In genomic region chr4:134012858-134013528, GRCm38 (mm10) we compare ENCODE assay signal across 10 mouse cellular contexts. TPM values are rescaled to one million over a fixed set of nuclear protein-coding genes. Genes with fewer than 3 reads are reported as not detected.
DNase-seq lines count a peak whose midpoint lies in the region; ATAC-seq and TF ChIP-seq lines count a peak whose summit lies in the region.
"Had no signal": no experiment of that assay in that cellular context is flagged by ENCODE, and none has a peak within 500 bp of the region (broad histone marks: within the 10 kb centered on the region; RNA-seq: fewer than 3 reads in every experiment).

No protein-coding gene starts in this region.

- WGBS in hindbrain, embryonic 11.5 days = 49% methylated on average over 12 of the region's 12 CpGs
- WGBS in hindbrain, embryonic 13.5 days = 44% methylated on average over 12 of the region's 12 CpGs

- peak; percentile 59 for DNase-seq in hindbrain, embryonic 11.5 days (ENCODE audit: low spot score)
- DNase-seq in CH12.LX (ENCODE audit: extremely low read depth) = peak; percentile 35
- peak; percentile 59 for DNase-seq in embryo, embryonic 10.5 days (ENCODE audit: low spot score)
- no peak for DNase-seq in ovary, postnatal 10 days (ENCODE audit: low spot score)
- no peak for DNase-seq in cerebellum, adult 11-12 months

- TF ChIP-seq RAD21 in CH12.LX (IDR thresholded peaks at IDR 0.05; ENCODE audit: low read depth, low read length) = peak; percentile 65

- no peaks in the 10 kb centered on the region for H3K36me3 ChIP-seq in hindbrain, embryonic 11.5 days (ENCODE audit: control insufficient read depth, insufficient read depth, low read length)
- H3K36me3 ChIP-seq in hindbrain, embryonic 13.5 days = no peaks in the 10 kb centered on the region
- no peaks in the 10 kb centered on the region for H3K36me3 ChIP-seq in CH12.LX (replicated peaks in 1 of 2; ENCODE audit: control insufficient read depth in 1 of 2, insufficient read depth in 1 of 2, low read length in 1 of 2)

- H3K27ac ChIP-seq in hindbrain, embryonic 11.5 days (ENCODE audit: low read depth, low read length) = no peak overlapping the region
- H3K27ac ChIP-seq in hindbrain, embryonic 13.5 days = no peak overlapping the region
- no peak overlapping the region for H3K27ac ChIP-seq in CH12.LX (ENCODE audit: insufficient read depth, low read depth)

- H3K4me1 ChIP-seq in hindbrain, embryonic 11.5 days (replicated peaks; ENCODE audit: control insufficient read depth, insufficient read depth, low read length) = peaks cover 14% of the 10 kb centered on the region; the same call in 1 of the 2 replicates
- peaks cover 31% of the 10 kb centered on the region for H3K4me1 ChIP-seq in hindbrain, embryonic 13.5 days (replicated peaks)
- H3K4me1 ChIP-seq in CH12.LX (ENCODE audit: control insufficient read depth in 1 of 2, insufficient read depth in 2 of 2) = no peaks in the 10 kb centered on the region

- in situ Hi-C loops in CH12.LX (cut with MboI; ENCODE audit: low pct_ligation_motif_present, low pct_unique_long_range_greater_than_20kb, low sequenced_read_pairs) = loop anchor here (10.0 kb wide), 1 partner anchor 62 kb away; no protein-coding TSS in a partner anchor

- no peaks in the 10 kb centered on the region for H3K27me3 ChIP-seq in hindbrain, embryonic 11.5 days (ENCODE audit: control insufficient read depth, insufficient read depth, low read length)
- H3K27me3 ChIP-seq in hindbrain, embryonic 13.5 days = peaks cover 14% of the 10 kb centered on the region
- H3K27me3 ChIP-seq in CH12.LX (replicated peaks) = peaks cover 12% of the 10 kb centered on the region

- TF ChIP-seq EP300 in CH12.LX (IDR thresholded peaks at IDR 0.05; ENCODE audit: low read length) = no peak

- dilution Hi-C loops in CH12.LX (cut with MboI; ENCODE audit: extremely low pct_ligation_motif_present, extremely low pct_unique_long_range_greater_than_20kb, low sequenced_read_pairs) = no loop called here

- H3K79me2 ChIP-seq in CH12.LX (replicated peaks; ENCODE audit: control insufficient read depth, extremely low read depth, insufficient read depth, poor library complexity, severe bottlenecking) = no peaks in the 10 kb centered on the region

- no peak for TF ChIP-seq POLR2A in CH12.LX (IDR thresholded peaks at IDR 0.05; ENCODE audit: low read depth, low read length)

- H3K9ac ChIP-seq in hindbrain, embryonic 11.5 days (ENCODE audit: low read depth, low read length) = no peak overlapping the region
- no peak overlapping the region for H3K9ac ChIP-seq in hindbrain, embryonic 13.5 days
- no peak overlapping the region for H3K9ac ChIP-seq in CH12.LX (ENCODE audit: insufficient read depth, low read depth)

- ATAC-seq in hindbrain, embryonic 11.5 days (ENCODE audit: low FRiP score) = no peak
- ATAC-seq in hindbrain, embryonic 13.5 days (ENCODE audit: low FRiP score) = no peak
- ATAC-seq in megakaryocyte-erythroid progenitor cell, adult 5-6 weeks (replicated peaks; ENCODE audit: low FRiP score, low TSS enrichment, poor library complexity, severe bottlenecking) = peak; percentile 62; the same call in 1 of the 2 replicates
- ATAC-seq in cerebellum, adult (ENCODE audit: insufficient number of reproducible peaks, low FRiP score, low TSS enrichment) = no peak

- H3K4me3 ChIP-seq in hindbrain, embryonic 11.5 days (ENCODE audit: low read depth, low read length) = no peak overlapping the region
- H3K4me3 ChIP-seq in hindbrain, embryonic 13.5 days = no peak overlapping the region
- H3K4me3 ChIP-seq in CH12.LX (replicated peaks in 1 of 3; ENCODE audit: low read depth in 2 of 3, low read length in 2 of 3, poor library complexity in 1 of 3) = no peak overlapping the region
- H3K4me3 ChIP-seq: megakaryocyte, embryonic 14.5 days had no signal

- H3K4me2 ChIP-seq in hindbrain, embryonic 11.5 days (replicated peaks; ENCODE audit: low read depth, low read length) = no peak overlapping the region
- H3K4me2 ChIP-seq in hindbrain, embryonic 13.5 days = no peak overlapping the region
- peak overlapping the region; percentile 16; the same call in 1 of the 2 replicates for H3K4me2 ChIP-seq in CH12.LX (ENCODE audit: insufficient read depth, low read depth, poor library complexity, severe bottlenecking)

- peak in 1 of 2 experiments; percentile 81; a peak in 2 of 4 replicates for TF ChIP-seq CTCF in CH12.LX (conservative IDR thresholded peaks at IDR 0.05 in 1 of 2, IDR thresholded peaks at IDR 0.05 in 1 of 2; ENCODE audit: low read depth in 2 of 2, low read length in 2 of 2)

- no peaks in the 10 kb centered on the region for H3K9me3 ChIP-seq in hindbrain, embryonic 11.5 days (ENCODE audit: control insufficient read depth, low read length)
- no peaks in the 10 kb centered on the region for H3K9me3 ChIP-seq in hindbrain, embryonic 13.5 days
- H3K9me3 ChIP-seq in CH12.LX (replicated peaks; ENCODE audit: low read length) = peaks cover 8% of the 10 kb centered on the region
- H3K9me3 ChIP-seq: megakaryocyte, embryonic 14.5 days had no signal

TF ChIP-seq in CH12.LX, 34 proteins besides CTCF, POLR2A, EP300 and RAD21:
- TF ChIP-seq TCF12 (IDR thresholded peaks at IDR 0.05; ENCODE audit: low read depth, low read length) (no peak), SMC3 (IDR thresholded peaks at IDR 0.05; ENCODE audit: low read depth, low read length) (peak; percentile 85), RCOR1 (conservative IDR thresholded peaks at IDR 0.05; ENCODE audit: low read depth, low read length) (no peak), BHLHE40 (IDR thresholded peaks at IDR 0.05; ENCODE audit: low read depth, low read length) (no peak), IRF4 (IDR thresholded peaks at IDR 0.05; ENCODE audit: low read depth, low read length) (no peak), MAZ (IDR thresholded peaks at IDR 0.05; ENCODE audit: low read depth, low read length) (no peak), MXI1 (IDR thresholded peaks at IDR 0.05; ENCODE audit: low read depth, low read length) (no peak)
TF ChIP-seq in CH12.LX: peak in this region for 1.

RNA-seq across cellular contexts. Expression of gene Lin28a, which starts 5.6 kb away (rescaled TPM):
- 2.9 and 3.7 TPM in 2 replicates for polyA plus RNA-seq in hindbrain, embryonic 11.5 days (2014; fragmentation: Nextera tagmentation; extraction: Ambion mirVana)
- 0.17 and 0.31 TPM in 2 replicates for polyA plus RNA-seq in hindbrain, embryonic 13.5 days (2015; fragmentation: Nextera tagmentation; extraction: Ambion mirVana)
- total RNA-seq in CH12.LX (2012; rRNA removed) (0.04 and 0.08 TPM in 2 replicates), CH12.LX (2014; rRNA removed) (not detected in 2 replicates)
- polyA plus RNA-seq in CH12.LX (2012; ENCODE audit: insufficient read length, low read depth) = not detected in 2 replicates
- total RNA-seq in megakaryocyte-erythroid progenitor cell, adult 5-6 weeks (2014; fragmentation: Nextera tagmentation) = not detected in 2 replicates
- total RNA-seq in megakaryocyte-erythroid progenitor cell, adult 5-6 weeks (2017) = 0.23 TPM in 1 of 2 replicates, not detected in the other
- polyA plus RNA-seq: kidney, embryonic 16.5 days had no signal

RNA-seq across cellular contexts. Expression of gene Dhdds, which starts 12.3 kb away (rescaled TPM):
- 34.9 and 38.1 TPM in 2 replicates for polyA plus RNA-seq in hindbrain, embryonic 11.5 days (2014; fragmentation: Nextera tagmentation; extraction: Ambion mirVana)
- 43.4 and 44.0 TPM in 2 replicates for polyA plus RNA-seq in hindbrain, embryonic 13.5 days (2015; fragmentation: Nextera tagmentation; extraction: Ambion mirVana)
- 26.0 and 29.4 TPM in 2 replicates for total RNA-seq in CH12.LX (2012; rRNA removed)
- total RNA-seq in CH12.LX (2014; rRNA removed) = 12.9 TPM in 2 replicates
- 33.1 and 34.5 TPM in 2 replicates for polyA plus RNA-seq in CH12.LX (2012; ENCODE audit: insufficient read length, low read depth)
- total RNA-seq in megakaryocyte-erythroid progenitor cell, adult 5-6 weeks (2014; fragmentation: Nextera tagmentation) = 27.0 and 34.0 TPM in 2 replicates
- 10.6 and 26.2 TPM in 2 replicates for total RNA-seq in megakaryocyte-erythroid progenitor cell, adult 5-6 weeks (2017)

RNA-seq across cellular contexts. Expression of gene Zfp683, which starts 40.6 kb away (rescaled TPM):
- not detected in 2 replicates for polyA plus RNA-seq in hindbrain, embryonic 11.5 days (2014; fragmentation: Nextera tagmentation; extraction: Ambion mirVana)
- not detected in 2 replicates for polyA plus RNA-seq in hindbrain, embryonic 13.5 days (2015; fragmentation: Nextera tagmentation; extraction: Ambion mirVana)
- total RNA-seq in CH12.LX (2012; rRNA removed) (not detected in 2 replicates), CH12.LX (2014; rRNA removed) (not detected in 2 replicates)
- 0.16 TPM in 1 of 2 replicates, not detected in the other for polyA plus RNA-seq in CH12.LX (2012; ENCODE audit: insufficient read length, low read depth)
- total RNA-seq in megakaryocyte-erythroid progenitor cell, adult 5-6 weeks (2014; fragmentation: Nextera tagmentation) = not detected in 2 replicates
- total RNA-seq in megakaryocyte-erythroid progenitor cell, adult 5-6 weeks (2017) = not detected in 2 replicates
- polyA plus RNA-seq: kidney, embryonic 16.5 days had no signal

RNA-seq across cellular contexts. Expression of gene Hmgn2, which starts 44.5 kb away (rescaled TPM):
- 3,330 and 3,354 TPM in 2 replicates for polyA plus RNA-seq in hindbrain, embryonic 11.5 days (2014; fragmentation: Nextera tagmentation; extraction: Ambion mirVana)
- 1,402 and 1,435 TPM in 2 replicates for polyA plus RNA-seq in hindbrain, embryonic 13.5 days (2015; fragmentation: Nextera tagmentation; extraction: Ambion mirVana)
- total RNA-seq in CH12.LX (2012; rRNA removed) = 157 and 196 TPM in 2 replicates
- total RNA-seq in CH12.LX (2014; rRNA removed) = 161 and 168 TPM in 2 replicates
- 195 and 299 TPM in 2 replicates for polyA plus RNA-seq in CH12.LX (2012; ENCODE audit: insufficient read length, low read depth)
- 542 and 559 TPM in 2 replicates for total RNA-seq in megakaryocyte-erythroid progenitor cell, adult 5-6 weeks (2014; fragmentation: Nextera tagmentation)
- 268 and 336 TPM in 2 replicates for total RNA-seq in megakaryocyte-erythroid progenitor cell, adult 5-6 weeks (2017)

RNA-seq across cellular contexts. Expression of gene Crybg2, which starts 47.6 kb away (rescaled TPM):
- polyA plus RNA-seq in hindbrain, embryonic 11.5 days (2014; fragmentation: Nextera tagmentation; extraction: Ambion mirVana) = 1.4 and 1.8 TPM in 2 replicates
- 0.49 and 1.1 TPM in 2 replicates for polyA plus RNA-seq in hindbrain, embryonic 13.5 days (2015; fragmentation: Nextera tagmentation; extraction: Ambion mirVana)
- total RNA-seq in CH12.LX (2012; rRNA removed) (9.2 and 10.6 TPM in 2 replicates), CH12.LX (2014; rRNA removed) (3.0 and 3.6 TPM in 2 replicates)
- polyA plus RNA-seq in CH12.LX (2012; ENCODE audit: insufficient read length, low read depth) = 15.6 and 15.9 TPM in 2 replicates
- total RNA-seq in megakaryocyte-erythroid progenitor cell, adult 5-6 weeks (2014; fragmentation: Nextera tagmentation) = 0.55 TPM in 1 of 2 replicates, not detected in the other
- total RNA-seq in megakaryocyte-erythroid progenitor cell, adult 5-6 weeks (2017) = 0.09 TPM in 1 of 2 replicates, not detected in the other

Comparison
In these comparisons a context has a peak if more than half of its experiments do, and no peak if none do; other contexts are left out.
1. DNase-seq: peak in hindbrain, embryonic 11.5 days (single experiment), CH12.LX (single experiment) and embryo, embryonic 10.5 days (single experiment); none in ovary, postnatal 10 days (single experiment) and cerebellum, adult 11-12 months (single experiment).